Mouse (Mus musculus) layer of hippocampus, postnatal 10 days (tissue): ENCODE results near the gene Sult2a4. TPM values are rescaled to one million over a fixed set of nuclear protein-coding genes. Genes with fewer than 3 reads are reported as not detected.
"Not testable (repeated sequence)": the region's sequence is repeated elsewhere in the genome, so short reads cannot be mapped to it uniquely, and the experiment has no call there.

ENCODE experiments used
- DNase-seq, 2 experiments: peaks; one replicate each; pipeline ENCODE4 v3.0.0; 2021; ENCODE audit warnings: low spot score in 2 of 2
- long read RNA-seq: library from polyadenylated mRNA; stranded (forward); transcript quantifications from one replicate; pipeline ENCODE4 v2.0.0, GENCODE M21; 2023
- total RNA-seq, 2 experiments: library from RNA; stranded (reverse); gene quantifications; 2 replicates each; pipeline ENCODE4 v1.2.3; 2021

Gene Sult2a4
- total RNA-seq, result not detected
- long read RNA-seq, result 0 reads

DNA sequence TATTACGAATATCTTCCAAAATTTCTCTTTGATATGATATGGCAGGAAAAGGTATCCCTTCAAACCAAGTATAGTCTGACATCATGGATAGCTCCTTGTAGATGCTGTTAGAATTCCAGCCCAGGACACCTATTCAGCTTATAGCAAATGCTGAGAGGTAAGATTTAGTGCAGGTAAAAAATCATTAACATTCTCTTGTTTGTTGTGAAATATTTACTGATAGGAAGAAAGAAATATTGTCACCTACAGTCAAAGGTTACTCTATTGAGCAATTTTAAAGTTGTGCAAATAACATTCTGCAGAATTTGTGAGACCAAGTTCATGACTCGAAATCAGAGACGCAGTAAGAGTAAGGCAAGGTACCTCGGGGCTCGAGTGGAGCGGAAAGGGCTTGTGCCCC is at the start of gene Sult2a4:
Sult2a4 (minus strand) TSS at position 101 of the 400 bp plus-strand sequence.
- DNase-seq, result not testable (repeated sequence)

DNA sequence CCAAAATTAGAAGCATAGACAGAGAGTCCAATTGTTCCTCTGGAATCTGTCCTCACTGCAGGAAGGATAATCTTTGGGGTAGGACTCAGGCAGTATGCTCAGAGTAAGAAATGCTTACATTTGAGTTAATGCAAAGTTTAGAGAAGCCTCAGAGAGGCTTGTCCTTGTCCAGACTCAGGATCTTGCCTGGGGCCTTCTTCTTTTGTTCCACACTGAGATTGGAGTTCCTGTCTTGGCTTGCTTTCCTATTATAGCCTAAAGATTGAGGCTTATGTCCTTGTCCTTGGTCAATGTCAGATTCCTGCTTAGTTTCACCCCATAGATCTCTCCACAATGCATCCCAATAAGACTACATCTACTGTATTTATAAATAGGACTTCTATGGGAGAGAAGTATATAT is 41.4 kb upstream of the Sult2a4 start:
- DNase-seq, result not testable (repeated sequence)

DNA sequence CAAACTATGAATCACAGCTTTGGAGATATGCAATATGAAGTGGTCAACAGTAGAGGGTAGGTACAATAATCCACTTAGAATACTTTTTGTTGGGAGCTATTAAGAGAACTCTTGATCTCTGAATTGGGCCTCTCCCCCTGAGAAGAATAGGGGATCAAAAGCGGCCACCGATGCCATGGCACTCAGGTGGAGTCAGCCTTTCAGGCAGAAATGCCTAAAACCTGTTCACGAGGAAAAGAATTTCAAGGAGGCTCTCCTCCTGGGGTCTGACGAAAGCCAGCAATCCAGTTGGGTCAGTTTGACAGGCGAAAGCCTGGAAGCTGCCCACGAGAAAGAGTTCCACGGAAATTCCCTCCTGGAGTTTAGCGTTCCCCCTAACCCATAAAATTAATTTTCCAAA is 23.7 kb upstream of the Sult2a4 start:
- DNase-seq, result no peak

DNA sequence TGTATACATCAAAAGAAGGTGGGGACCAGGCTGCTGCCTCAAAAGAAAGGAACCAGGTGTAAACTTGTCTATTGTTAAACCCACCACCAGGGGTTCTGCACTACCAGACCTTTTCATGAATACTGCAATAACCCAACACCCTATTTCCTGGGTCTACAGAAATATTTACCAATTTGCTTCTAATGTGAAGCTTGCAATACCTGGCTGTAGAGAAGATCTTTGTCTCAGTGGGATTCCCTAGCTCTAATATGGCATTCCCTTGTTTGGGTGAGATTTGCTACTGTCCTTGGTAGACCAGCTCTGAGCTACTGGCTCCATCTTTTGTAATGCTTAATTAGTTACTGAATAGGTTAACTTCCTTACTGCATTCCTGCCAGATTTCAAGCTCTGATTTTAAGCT is 21.3 kb upstream of the Sult2a4 start:
- not testable (repeated sequence) for DNase-seq

Other genes with a start within 250 kb of the Sult2a4 start
- gene Sult2a1, start 152.2 kb downstream of the Sult2a4 start, total RNA-seq, result not detected
- gene Sult2a3, start 133.4 kb upstream of the Sult2a4 start, total RNA-seq, result not detected